Mouse (Mus musculus): Measurements from ENCODE around the gene Ccdc6. TPM values are rescaled to one million over a fixed set of nuclear protein-coding genes. Genes with fewer than 3 reads are reported as not detected.

The Ccdc6 gene
- 30.5 and 31.8 TPM in 2 replicates for polyA plus RNA-seq (2012; rRNA removed)

DNA sequence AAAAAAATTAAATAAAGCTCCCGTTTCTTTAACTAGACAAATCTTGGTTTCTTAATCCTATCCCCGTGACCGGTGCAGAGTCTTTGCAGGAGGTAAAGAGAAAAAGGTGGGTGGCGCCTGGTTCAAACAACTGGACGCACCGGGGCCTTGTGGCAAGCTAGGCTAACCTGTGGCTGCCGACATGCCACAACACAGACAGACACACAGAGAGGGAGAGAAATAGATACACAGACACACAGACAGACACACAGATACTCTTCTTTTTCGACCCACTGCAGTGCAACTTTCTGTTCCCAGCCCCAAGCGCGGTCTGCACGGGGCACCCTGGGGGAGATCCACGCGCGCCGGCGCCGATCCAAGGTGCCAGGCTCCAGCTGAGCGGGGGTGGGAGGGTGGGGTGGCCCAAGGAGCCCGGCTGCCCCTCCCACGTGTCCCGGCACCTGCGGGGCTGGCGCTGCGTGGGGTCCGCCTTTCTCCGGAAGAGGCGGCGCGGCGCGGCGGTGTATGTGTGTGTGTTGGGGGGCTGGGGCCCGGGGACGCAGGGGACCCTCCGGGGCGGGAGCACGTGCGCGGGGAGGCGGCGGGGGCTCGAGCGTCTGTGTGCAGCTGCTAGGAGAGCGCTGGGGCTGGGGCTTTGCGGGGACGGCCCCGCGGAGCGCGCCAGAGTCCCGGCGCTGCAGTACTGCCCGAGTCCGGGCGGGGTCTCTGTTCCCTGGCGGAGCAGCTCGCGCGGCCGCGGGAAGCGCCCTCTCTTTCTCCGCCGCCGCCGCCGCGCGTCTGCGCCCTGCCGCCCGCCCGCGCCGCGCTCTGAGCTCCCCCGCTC is at the start of gene Ccdc6:
Gene Ccdc6, plus strand, starts transcription at position 756 of the 823 bp plus-strand sequence.

DNA sequence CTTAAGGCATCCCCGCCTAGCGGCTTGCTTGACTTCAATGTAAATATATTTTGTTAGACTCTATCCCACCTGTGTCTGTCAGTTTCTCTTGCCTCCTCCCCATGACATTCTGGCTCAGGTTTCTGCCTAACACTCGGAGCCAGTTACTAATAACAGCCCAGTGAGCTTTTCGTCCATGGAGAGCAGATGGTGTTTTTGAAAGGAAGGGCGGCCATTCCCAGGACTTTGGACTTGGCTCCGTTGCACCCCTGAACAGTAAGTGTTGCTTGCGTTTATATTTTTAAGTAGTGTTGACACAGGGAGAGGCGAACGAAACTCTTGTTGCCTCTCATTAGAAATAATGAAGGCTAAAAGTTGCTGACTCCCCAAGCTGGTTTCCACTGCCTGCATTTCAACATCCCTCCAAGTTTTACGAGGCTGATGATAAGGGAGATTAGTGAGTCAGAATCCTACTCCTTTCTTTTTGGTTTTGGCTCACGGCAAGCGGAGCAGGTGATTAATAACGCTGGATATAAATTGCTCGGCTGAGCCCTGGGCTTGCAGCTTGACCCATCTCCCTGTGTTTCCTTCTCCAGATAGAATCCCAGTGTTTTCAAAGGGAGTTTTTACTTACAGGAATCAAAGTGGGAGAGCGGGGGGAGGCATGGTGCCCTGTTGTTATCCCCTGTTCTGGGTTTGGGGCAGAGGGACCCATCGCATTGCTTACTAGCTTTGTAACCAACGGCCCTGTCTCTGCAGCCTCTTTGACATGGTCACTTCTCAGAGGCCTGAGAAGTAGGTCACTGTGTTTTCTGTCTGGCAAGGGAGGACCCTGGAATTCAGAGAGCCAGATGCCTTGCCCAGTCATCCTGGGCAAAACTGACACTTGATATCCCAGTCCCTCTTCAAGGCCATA is 107.8 kb downstream of the Ccdc6 start, which contains the start of gene Mrln:
Gene Mrln, plus strand, starts transcription at position 160 of the 895 bp plus-strand sequence.

Other genes with a start within 250 kb of the Ccdc6 start
- gene Mrln, start 107.5 kb downstream of the Ccdc6 start, polyA plus RNA-seq (2012; rRNA removed): 0.75 and 4.8 TPM in 2 replicates
- gene Slc16a9, start 148.0 kb downstream of the Ccdc6 start, polyA plus RNA-seq (2012; rRNA removed): 1.8 and 3.7 TPM in 2 replicates